Mouse (Mus musculus): ENCODE results near the gene Gm19345. TPM values are rescaled to one million over a fixed set of nuclear protein-coding genes. Genes with fewer than 3 reads are reported as not detected.

Gm19345 gene
- total RNA-seq, 1 experiment = 0.36 TPM

GRCm38 (mm10) chr7:19820347-19821048 is 31.3 kb upstream of the Gm19345 start:
- no peak overlapping the region for H3K4me3 ChIP-seq (ENCODE audit: insufficient read depth in 1 of 2, low read depth in 1 of 2, low read length in 2 of 2, poor library complexity in 1 of 2, severe bottlenecking in 1 of 2)
- in situ Hi-C loops (cut with MboI; ENCODE audit: low sequenced_read_pairs in 2 of 2, unreplicated experiment in 2 of 2) = no loop called here
- no peak for TF ChIP-seq ZNF384 (IDR thresholded peaks at IDR 0.05; ENCODE audit: low read depth, low read length)
- no peak for TF ChIP-seq MAFK (IDR thresholded peaks at IDR 0.05; ENCODE audit: insufficient read depth, low read depth, low read length)
- no peak for TF ChIP-seq CHD2 (IDR thresholded peaks at IDR 0.05; ENCODE audit: low read depth, low read length)
- TF ChIP-seq ZC3H11A (IDR thresholded peaks at IDR 0.05; ENCODE audit: borderline replicate concordance, low read depth, low read length) = no peak
- no peak for TF ChIP-seq HCFC1 (IDR thresholded peaks at IDR 0.05; ENCODE audit: borderline replicate concordance, insufficient read depth, low read length)
- H3K9ac ChIP-seq (ENCODE audit: insufficient read depth, low read depth, low read length, poor library complexity, severe bottlenecking) = no peak overlapping the region; the same call in 1 of the 2 replicates
- H3K36me3 ChIP-seq (ENCODE audit: control insufficient read depth, insufficient read depth, low read length, poor library complexity, severe bottlenecking) = peaks cover 6% of the 10 kb centered on the region; the same call in 1 of the 2 replicates
- H3K4me1 ChIP-seq (ENCODE audit: control insufficient read depth in 2 of 2, insufficient read depth in 2 of 2, low read length in 2 of 2, poor library complexity in 1 of 2) = peaks cover 9 to 25% of the 10 kb centered on the region in 2 experiments; a peak in 3 of 4 replicates
- DNase-seq (ENCODE audit: low read depth, low spot score) = no peak
- no peaks in the 10 kb centered on the region for H3K9me3 ChIP-seq (ENCODE audit: control insufficient read depth, insufficient read depth, low read depth, low read length)
- no peak overlapping the region for H3K27ac ChIP-seq (ENCODE audit: insufficient read depth, low read depth, low read length, poor library complexity, severe bottlenecking)

DNA sequence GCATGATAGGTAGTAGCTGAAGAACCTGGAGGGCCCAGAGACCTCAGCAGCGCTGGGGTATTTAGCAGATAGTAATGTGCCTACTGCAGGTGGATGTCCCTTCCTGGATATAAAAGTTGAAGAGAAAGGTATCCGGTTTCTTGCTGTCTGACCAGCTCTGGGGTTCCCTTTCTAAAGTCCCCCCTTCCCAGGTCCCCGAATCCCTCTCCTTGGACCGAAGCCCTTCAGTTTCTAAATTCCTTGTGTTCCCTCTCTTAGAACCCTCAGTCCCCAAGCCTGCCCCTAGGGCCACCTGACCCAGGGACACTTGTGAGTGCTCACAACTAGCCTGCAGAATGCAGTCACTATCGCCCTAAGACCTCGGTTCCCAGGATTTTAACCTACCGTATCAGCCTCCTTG is 30.2 kb upstream of the Gm19345 start:
- Histone ChIP-seq H3K4me3 (ENCODE audit: insufficient read depth in 1 of 2, low read depth in 1 of 2, low read length in 2 of 2, poor library complexity in 1 of 2, severe bottlenecking in 1 of 2) (peak overlapping the region; percentile 70 to 77), H3K27ac (ENCODE audit: insufficient read depth, low read depth, low read length, poor library complexity, severe bottlenecking) (no peak overlapping the region; the same call in 1 of the 2 replicates), H3K36me3 (ENCODE audit: control insufficient read depth, insufficient read depth, low read length, poor library complexity, severe bottlenecking) (peaks cover 6% of the 10 kb centered on the region; the same call in 1 of the 2 replicates), H3K4me1 (ENCODE audit: control insufficient read depth in 2 of 2, insufficient read depth in 2 of 2, low read length in 2 of 2, poor library complexity in 1 of 2) (peaks cover 9 to 28% of the 10 kb centered on the region in 2 experiments; a peak in 3 of 4 replicates), H3K9ac (ENCODE audit: insufficient read depth, low read depth, low read length, poor library complexity, severe bottlenecking) (peak overlapping the region; percentile 75; the same call in 1 of the 2 replicates), H3K9me3 (ENCODE audit: control insufficient read depth, insufficient read depth, low read depth, low read length) (no peaks in the 10 kb centered on the region)
- DNase-seq (ENCODE audit: low read depth, low spot score) = no peak
- TF ChIP-seq HCFC1 (IDR thresholded peaks at IDR 0.05; ENCODE audit: borderline replicate concordance, insufficient read depth, low read length) = no peak
- TF ChIP-seq ZC3H11A (IDR thresholded peaks at IDR 0.05; ENCODE audit: borderline replicate concordance, low read depth, low read length) = no peak
- no peak for TF ChIP-seq ZNF384 (IDR thresholded peaks at IDR 0.05; ENCODE audit: low read depth, low read length)
- TF ChIP-seq CHD2 (IDR thresholded peaks at IDR 0.05; ENCODE audit: low read depth, low read length) = no peak
- no peak for TF ChIP-seq MAFK (IDR thresholded peaks at IDR 0.05; ENCODE audit: insufficient read depth, low read depth, low read length)
- in situ Hi-C loops (cut with MboI; ENCODE audit: low sequenced_read_pairs in 2 of 2, unreplicated experiment in 2 of 2) = no loop called here

DNA sequence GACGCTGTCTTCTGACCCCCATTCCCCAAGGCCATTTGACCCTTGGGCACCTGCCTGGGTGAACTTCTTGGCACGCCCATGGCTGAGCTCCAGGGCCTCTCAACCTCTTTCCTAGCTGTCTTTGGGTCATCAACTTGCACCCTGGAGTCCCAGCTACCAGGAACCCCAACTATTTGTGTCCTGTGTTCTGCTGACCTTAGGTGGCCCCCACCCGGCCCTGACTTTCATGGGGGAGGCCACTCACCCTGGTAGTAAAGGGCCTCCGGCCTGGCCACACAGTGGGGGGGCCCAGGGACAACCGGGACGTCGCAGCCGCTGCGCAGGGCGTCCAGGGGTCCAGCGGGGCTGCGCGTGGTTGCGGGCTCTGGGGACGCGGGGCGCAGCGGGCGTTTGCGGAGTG is 29.6 kb upstream of the Gm19345 start:
- Histone ChIP-seq H3K9me3 (ENCODE audit: control insufficient read depth, insufficient read depth, low read depth, low read length) (no peaks in the 10 kb centered on the region), H3K36me3 (ENCODE audit: control insufficient read depth, insufficient read depth, low read length, poor library complexity, severe bottlenecking) (peaks cover 6% of the 10 kb centered on the region; the same call in 1 of the 2 replicates), H3K9ac (ENCODE audit: insufficient read depth, low read depth, low read length, poor library complexity, severe bottlenecking) (peak overlapping the region; percentile 75), H3K4me3 (ENCODE audit: insufficient read depth in 1 of 2, low read depth in 1 of 2, low read length in 2 of 2, poor library complexity in 1 of 2, severe bottlenecking in 1 of 2) (peak overlapping the region; percentile 70 to 77), H3K4me1 (ENCODE audit: control insufficient read depth in 2 of 2, insufficient read depth in 2 of 2, low read length in 2 of 2, poor library complexity in 1 of 2) (peaks cover 9 to 30% of the 10 kb centered on the region in 2 experiments; a peak in 3 of 4 replicates), H3K27ac (ENCODE audit: insufficient read depth, low read depth, low read length, poor library complexity, severe bottlenecking) (peak overlapping the region; percentile 91; the same call in 1 of the 2 replicates)
- in situ Hi-C loops (cut with MboI; ENCODE audit: low sequenced_read_pairs in 2 of 2, unreplicated experiment in 2 of 2) = no loop called here
- no peak for DNase-seq (ENCODE audit: low read depth, low spot score)
- TF ChIP-seq CHD2 (IDR thresholded peaks at IDR 0.05; ENCODE audit: low read depth, low read length) (no peak), HCFC1 (IDR thresholded peaks at IDR 0.05; ENCODE audit: borderline replicate concordance, insufficient read depth, low read length) (no peak), ZNF384 (IDR thresholded peaks at IDR 0.05; ENCODE audit: low read depth, low read length) (no peak), MAFK (IDR thresholded peaks at IDR 0.05; ENCODE audit: insufficient read depth, low read depth, low read length) (no peak)

DNA sequence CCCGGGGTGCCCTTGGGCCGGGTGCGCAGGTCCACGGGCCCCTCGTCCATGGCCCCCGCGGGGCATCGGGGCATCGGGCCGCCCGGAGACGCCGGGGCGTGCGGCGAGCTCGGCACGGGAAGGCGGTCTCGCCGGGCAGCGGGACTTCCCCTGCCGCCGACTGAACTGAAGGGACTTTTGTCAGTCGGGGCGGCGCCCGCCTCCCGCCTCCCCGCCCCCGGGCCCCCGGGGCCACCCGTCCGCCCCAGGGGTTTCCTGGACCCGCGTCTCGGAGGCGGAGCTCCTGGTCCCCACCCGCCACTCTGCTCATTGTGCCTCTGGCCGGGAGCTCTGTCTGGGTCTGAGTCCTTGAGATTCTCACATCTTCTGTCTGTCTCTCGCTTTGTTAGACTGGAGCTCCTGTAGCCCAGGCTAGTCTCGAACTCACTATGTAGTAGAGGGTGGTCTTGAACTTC is 29.2 kb upstream of the Gm19345 start, which contains the start of gene Bcl3:
TSS of gene Bcl3 (minus strand) at position 167 of the 455 bp plus-strand sequence.
- DNase-seq (ENCODE audit: low read depth, low spot score) = no peak
- TF ChIP-seq ZC3H11A (IDR thresholded peaks at IDR 0.05; ENCODE audit: borderline replicate concordance, low read depth, low read length) (no peak), CHD2 (IDR thresholded peaks at IDR 0.05; ENCODE audit: low read depth, low read length) (no peak), ZNF384 (IDR thresholded peaks at IDR 0.05; ENCODE audit: low read depth, low read length) (no peak), HCFC1 (IDR thresholded peaks at IDR 0.05; ENCODE audit: borderline replicate concordance, insufficient read depth, low read length) (no peak), MAFK (IDR thresholded peaks at IDR 0.05; ENCODE audit: insufficient read depth, low read depth, low read length) (no peak)
- Histone ChIP-seq H3K36me3 (ENCODE audit: control insufficient read depth, insufficient read depth, low read length, poor library complexity, severe bottlenecking) (peaks cover 6% of the 10 kb centered on the region; the same call in 1 of the 2 replicates), H3K4me3 (ENCODE audit: insufficient read depth in 1 of 2, low read depth in 1 of 2, low read length in 2 of 2, poor library complexity in 1 of 2, severe bottlenecking in 1 of 2) (peak within 1 kb of the TSS; percentile 70 to 77), H3K9ac (ENCODE audit: insufficient read depth, low read depth, low read length, poor library complexity, severe bottlenecking) (peak within 1 kb of the TSS; percentile 75), H3K4me1 (ENCODE audit: control insufficient read depth in 2 of 2, insufficient read depth in 2 of 2, low read length in 2 of 2, poor library complexity in 1 of 2) (peaks cover 9 to 30% of the 10 kb centered on the region in 2 experiments; a peak in 3 of 4 replicates), H3K9me3 (ENCODE audit: control insufficient read depth, insufficient read depth, low read depth, low read length) (no peaks in the 10 kb centered on the region), H3K27ac (ENCODE audit: insufficient read depth, low read depth, low read length, poor library complexity, severe bottlenecking) (peak within 1 kb of the TSS; percentile 91)
- in situ Hi-C loops (cut with MboI; ENCODE audit: low sequenced_read_pairs in 2 of 2, unreplicated experiment in 2 of 2) = no loop called here
